Mouse (Mus musculus) cerebellum, adult 2 months (tissue): ENCODE results near the gene Papolb. TPM values are rescaled to one million over a fixed set of nuclear protein-coding genes. Genes with fewer than 3 reads are reported as not detected.
A peak's percentile ranks its signal among the peaks of the same experiment; 100 is the strongest.

ENCODE experiments used
- DNase-seq, 2 experiments: peaks; one replicate each; pipeline ENCODE4 v3.0.0; 2021
- H3K27ac ChIP-seq: fragments of 200-500 bp; 2 replicates; pipeline ENCODE4 v1.5.1; 2012; ENCODE audit warnings: low read length, control low read depth, inconsistent platforms; ENCODE audit not compliant: insufficient read depth
- H3K27me3 ChIP-seq: fragments of 200-500 bp; 2 replicates; pipeline ENCODE4 v1.6.1; 2012; ENCODE audit warnings: inconsistent platforms, mild to moderate bottlenecking, low read length, moderate library complexity; ENCODE audit not compliant: control insufficient read depth, insufficient read depth
- H3K4me1 ChIP-seq: fragments of 200-500 bp; 2 replicates; pipeline ENCODE4 v1.6.1; 2011; ENCODE audit warnings: low read length; ENCODE audit not compliant: control insufficient read depth, insufficient read depth
- H3K4me3 ChIP-seq: fragments of 200-500 bp; replicated peaks from 2 replicates; pipeline ENCODE3; 2011; ENCODE audit warnings: mild to moderate bottlenecking, low read depth, low read length, control low read depth; ENCODE audit not compliant: insufficient read depth
- CTCF ChIP-seq: fragments of 200-500 bp; IDR thresholded peaks from 2 replicates; pipeline ENCODE4 v1.5.1; 2011; ENCODE audit warnings: low read depth, mild to moderate bottlenecking, control low read depth, low read length, moderate library complexity, borderline replicate concordance; ENCODE audit not compliant: insufficient read depth
- POLR2A ChIP-seq: fragments of 200-500 bp; IDR thresholded peaks from 2 replicates; pipeline ENCODE4 v1.6.1; 2011; ENCODE audit warnings: low read length, control low read depth, borderline replicate concordance; ENCODE audit not compliant: insufficient read depth
- WGBS: fragments of 180-500 bp; shearing (Covaris S2); methylation state at CpG from one replicate; pipeline ENCODE4 v1.1.7; 2018; 5-methylcytosine and 5-hydroxymethylcytosine counted together
- polyA plus RNA-seq: library from polyadenylated mRNA; depleted of rRNA; stranded (reverse); fragments of >200 nt; gene quantifications from 2 replicates; pipeline ENCODE4 v1.2.3, GENCODE M21; 2012

Gene Papolb
- polyA plus RNA-seq, 1 experiment, result 0.25 TPM

DNA sequence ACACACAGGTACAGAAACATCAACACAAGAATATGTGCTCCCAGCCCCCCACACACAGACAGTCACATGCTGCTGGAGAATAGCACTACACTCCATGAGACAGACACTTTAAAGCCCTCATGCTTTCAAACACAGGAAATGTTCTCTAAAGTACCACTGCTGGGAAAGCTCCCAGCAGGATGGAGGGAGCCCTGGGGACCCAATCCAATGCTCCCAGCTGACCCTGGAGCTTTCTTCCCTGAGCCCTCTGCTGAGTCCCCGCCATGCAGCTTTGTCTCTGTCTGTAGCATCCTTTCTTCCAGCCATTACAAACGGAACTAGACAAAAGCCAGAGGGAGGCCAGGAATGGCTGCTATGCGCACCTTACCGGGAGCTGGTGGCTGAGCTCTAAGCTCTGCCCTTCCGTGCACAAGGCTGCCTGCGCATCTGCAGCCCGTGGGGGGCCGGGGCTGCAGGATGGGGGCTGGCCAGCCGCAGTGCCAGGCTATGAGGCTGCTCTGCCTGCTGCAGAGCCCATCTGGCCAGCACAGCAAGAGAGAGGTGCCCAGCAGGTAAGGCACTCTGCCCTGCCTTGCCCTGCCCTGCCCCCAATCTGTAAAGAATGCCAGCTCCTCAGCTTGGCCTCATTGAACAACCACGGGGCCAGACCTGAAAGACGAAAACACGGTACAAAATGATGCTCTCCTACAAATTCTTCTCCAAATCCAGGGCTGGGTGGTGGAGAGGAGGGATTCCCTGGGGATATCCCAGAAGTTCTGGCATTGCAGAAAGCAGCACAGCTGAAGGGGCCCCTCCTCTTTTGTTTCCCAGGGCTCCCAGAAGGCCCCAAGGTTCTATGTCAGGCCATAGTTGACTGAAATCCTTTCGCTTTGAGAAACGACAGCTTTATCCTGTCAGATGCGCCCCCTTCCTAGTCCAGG lies 20.5 kb downstream of the Papolb start:
- 5% methylated on average over 15 of the region's 15 CpGs for WGBS
- no peaks in the 10 kb centered on the region for H3K27me3 ChIP-seq
- H3K27ac ChIP-seq, result peak overlapping the region; percentile 84
- peak; percentile 83 to 85 for DNase-seq
- TF ChIP-seq CTCF (no peak), POLR2A (peak; percentile 48; the same call in 1 of the 2 replicates)
- peaks cover 39% of the 10 kb centered on the region for H3K4me1 ChIP-seq
- H3K4me3 ChIP-seq, result peak overlapping the region; percentile 50

GRCm38 (mm10) chr5:142505695-142506423 lies 24.0 kb downstream of the Papolb start:
- Histone ChIP-seq H3K27ac (no peak overlapping the region), H3K4me3 (no peak overlapping the region), H3K27me3 (no peaks in the 10 kb centered on the region), H3K4me1 (peaks cover 44% of the 10 kb centered on the region)
- 67% methylated on average over 3 of the region's 3 CpGs for WGBS
- TF ChIP-seq CTCF (peak; percentile 42; the same call in 1 of the 2 replicates), POLR2A (no peak)
- DNase-seq, result no peak

DNA sequence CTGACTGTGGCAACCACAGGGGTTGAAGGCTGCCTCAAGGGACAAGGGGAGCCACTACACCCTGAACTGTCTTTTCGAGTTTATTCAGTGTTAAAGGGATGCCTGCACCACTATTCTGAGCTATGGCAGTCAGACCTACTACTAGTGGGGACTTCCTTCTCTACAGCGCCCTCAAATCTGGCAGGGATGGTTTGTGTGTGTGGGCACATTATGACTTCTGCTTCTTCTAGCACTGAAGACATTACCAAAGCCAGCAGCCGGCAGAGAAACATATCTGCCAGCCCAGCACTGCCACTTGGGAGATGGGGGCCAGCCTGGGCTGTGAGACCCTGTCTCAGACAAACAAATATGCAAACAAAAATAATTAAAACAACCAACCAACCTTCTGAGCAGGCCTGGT lies 25.7 kb downstream of the Papolb start:
- peaks cover 35% of the 10 kb centered on the region for H3K4me1 ChIP-seq
- H3K27ac ChIP-seq, result no peak overlapping the region
- H3K27me3 ChIP-seq, result no peaks in the 10 kb centered on the region
- H3K4me3 ChIP-seq, result no peak overlapping the region
- WGBS, result 67% methylated on average over 3 of the region's 3 CpGs
- no peak for DNase-seq
- TF ChIP-seq POLR2A (no peak), CTCF (no peak)

DNA sequence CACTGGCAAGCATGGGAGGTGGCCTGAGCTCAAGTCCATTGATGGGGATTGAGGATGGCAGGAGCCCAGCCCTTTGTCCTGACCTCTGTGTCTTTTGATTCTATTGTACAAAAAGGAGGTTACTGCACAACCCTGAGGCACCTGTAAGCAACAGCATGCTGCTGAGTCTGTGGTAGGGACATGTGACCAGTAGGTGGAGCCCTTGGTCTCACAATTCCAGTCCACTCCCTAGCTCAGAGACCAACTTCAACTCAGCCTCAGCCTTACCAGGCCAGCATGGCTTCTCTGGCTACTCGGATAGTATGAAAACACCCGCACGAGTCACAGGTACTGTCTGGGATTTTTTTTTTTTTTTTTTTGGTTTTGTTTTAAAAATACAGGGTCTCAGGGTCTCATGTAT lies 27.5 kb downstream of the Papolb start:
- TF ChIP-seq POLR2A (no peak), CTCF (peak; percentile 98)
- Histone ChIP-seq H3K27me3 (no peaks in the 10 kb centered on the region), H3K4me3 (no peak overlapping the region), H3K27ac (no peak overlapping the region), H3K4me1 (peaks cover 24% of the 10 kb centered on the region)
- WGBS, result 1% methylated on average over 3 of the region's 3 CpGs
- DNase-seq, result peak; percentile 89 to 90

DNA sequence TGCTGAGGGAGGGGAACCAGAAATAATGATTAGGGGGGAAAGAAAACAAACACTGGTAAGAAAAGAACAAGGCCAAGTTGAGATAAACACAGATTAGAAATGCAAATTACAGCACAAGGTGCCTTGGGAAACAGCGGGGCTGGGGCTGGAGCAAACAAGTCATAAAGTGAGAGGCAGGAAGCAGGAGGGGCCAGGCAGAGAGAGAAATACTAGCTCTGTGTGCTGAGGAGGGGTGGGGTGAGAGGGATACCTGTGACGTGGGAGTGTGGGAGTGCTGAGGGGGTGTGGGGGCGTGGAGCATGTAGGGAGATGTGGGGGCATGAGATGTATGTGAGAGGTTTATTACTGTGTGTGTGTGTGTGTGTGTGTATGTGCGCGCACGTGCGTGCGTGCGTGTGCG lies 29.0 kb downstream of the Papolb start:
- no peak overlapping the region for H3K4me3 ChIP-seq
- TF ChIP-seq POLR2A (no peak), CTCF (no peak)
- no peaks in the 10 kb centered on the region for H3K27me3 ChIP-seq
- peaks cover 9% of the 10 kb centered on the region for H3K4me1 ChIP-seq
- DNase-seq, result no peak
- WGBS, result 87% methylated on average over 10 of the region's 10 CpGs
- H3K27ac ChIP-seq, result no peak overlapping the region

GRCm38 (mm10) chr5:142498964-142499363 lies 30.9 kb downstream of the Papolb start:
- no peak for TF ChIP-seq POLR2A
- peak; percentile 81 for TF ChIP-seq CTCF
- Histone ChIP-seq H3K27me3 (no peaks in the 10 kb centered on the region), H3K27ac (no peak overlapping the region), H3K4me1 (peaks cover 19% of the 10 kb centered on the region), H3K4me3 (no peak overlapping the region)
- WGBS, result 56% methylated on average over 3 of the region's 3 CpGs
- peak; percentile 47 to 55 for DNase-seq

GRCm38 (mm10) chr5:142495321-142496096 lies 34.4 kb downstream of the Papolb start:
- peak; percentile 74 to 81 for DNase-seq
- no peaks in the 10 kb centered on the region for H3K27me3 ChIP-seq
- TF ChIP-seq POLR2A (no peak), CTCF (0 out of 2 replicates have a peak, but pooled peaks have one; percentile 22)
- peaks cover 15% of the 10 kb centered on the region for H3K4me1 ChIP-seq
- 31% methylated on average over 14 of the region's 14 CpGs for WGBS
- H3K27ac ChIP-seq, result peak overlapping the region; percentile 23
- no peak overlapping the region for H3K4me3 ChIP-seq
